Mouse (Mus musculus) small intestine, adult 2 months (tissue): Measurements from ENCODE around the gene Syt5.

ENCODE experiments used
- CTCF ChIP-seq: fragments of 200-500 bp; IDR thresholded peaks from 2 replicates; pipeline ENCODE4 v1.5.1; 2012; ENCODE audit warnings: low read depth, mild to moderate bottlenecking, control low read depth, inconsistent platforms, low read length, moderate library complexity, mixed read lengths; ENCODE audit not compliant: insufficient replicate concordance, insufficient read length; ENCODE audit errors: extremely low read depth
- POLR2A ChIP-seq: fragments of 200-500 bp; IDR thresholded peaks from 2 replicates; pipeline ENCODE4 v1.6.1; 2012; ENCODE audit warnings: low read depth, mild to moderate bottlenecking, control low read depth, inconsistent platforms, low read length, moderate library complexity

GRCm38 (mm10) chr7:4546591-4547131, 680 bp downstream of the Syt5 start:
- TF ChIP-seq POLR2A (no peak), CTCF (no peak)
